Mouse (Mus musculus) lung, embryonic 14.5 days (tissue): Measurements from ENCODE around the gene Igfbp7. TPM values are rescaled to one million over a fixed set of nuclear protein-coding genes. Genes with fewer than 3 reads are reported as not detected.
A peak's percentile ranks its signal among the peaks of the same experiment; 100 is the strongest.

Experiments
- ATAC-seq: fragments of 200-750 bp; cut with Nextera tagmentation; 2 replicates; pipeline ENCODE4 v1.8.0; 2017; ENCODE audit warnings: mild to moderate bottlenecking, moderate TSS enrichment, moderate library complexity; ENCODE audit not compliant: insufficient read depth
- DNase-seq: peaks from one replicate; pipeline ENCODE4 v3.0.0-alpha.2; 2015
- H3K27ac ChIP-seq: fragments of 300-500 bp; sonication (generic); 2 replicates; pipeline ENCODE4 v1.5.1; 2014; ENCODE audit warnings: low read depth, mild to moderate bottlenecking, moderate library complexity
- H3K27me3 ChIP-seq: fragments of 300-500 bp; sonication (generic); 2 replicates; pipeline ENCODE4 v1.6.1; 2014; ENCODE audit warnings: low read length, control low read depth; ENCODE audit not compliant: insufficient read depth
- H3K36me3 ChIP-seq: fragments of 300-500 bp; sonication (generic); 2 replicates; pipeline ENCODE4 v1.6.1; 2014; ENCODE audit warnings: control low read depth; ENCODE audit not compliant: insufficient read depth
- H3K4me1 ChIP-seq: fragments of 300-500 bp; sonication (generic); 2 replicates; pipeline ENCODE4 v1.6.1; 2014; ENCODE audit warnings: antibody characterized with exemption, control low read depth; ENCODE audit not compliant: insufficient read depth
- H3K4me2 ChIP-seq: fragments of 300-500 bp; sonication (generic); 2 replicates; pipeline ENCODE4 v1.6.1; 2014; ENCODE audit warnings: mild to moderate bottlenecking
- H3K4me3 ChIP-seq: fragments of 300-500 bp; sonication (generic); 2 replicates; pipeline ENCODE4 v1.5.1; 2014; ENCODE audit warnings: low read depth, low read length
- H3K9ac ChIP-seq: fragments of 300-500 bp; sonication (generic); 2 replicates; pipeline ENCODE4 v1.6.1; 2014
- H3K9me3 ChIP-seq: fragments of 300-500 bp; sonication (generic); 2 replicates; pipeline ENCODE4 v1.6.1; 2016; ENCODE audit warnings: low read depth, low read length, control low read depth
- CTCF ChIP-seq: IDR thresholded peaks from 2 replicates; pipeline ENCODE4 v1.5.1; 2016; ENCODE audit warnings: antibody characterized with exemption, low read depth
- WGBS: fragments of 180-500 bp; shearing (Covaris S2); extraction: QIAGEN DNeasy Blood & Tissue Kit; methylation state at CpG from one replicate; pipeline ENCODE4 v1.1.7; 2014; 5-methylcytosine and 5-hydroxymethylcytosine counted together
- polyA plus RNA-seq: library from polyadenylated mRNA; unstranded; fragments of >200 nt; fragmentation: Nextera tagmentation; extraction: Ambion mirVana; gene quantifications from 2 replicates; pipeline ENCODE4 v1.2.1, GENCODE M21; 2014

Igfbp7 gene
- polyA plus RNA-seq, 1 experiment from 2014 or later, result 35.1 TPM

GRCm38 (mm10) chr5:77349971-77350658, 57.7 kb downstream of the Igfbp7 start:
- H3K9me3 ChIP-seq, result no peaks in the 10 kb centered on the region
- no peak overlapping the region for H3K4me2 ChIP-seq
- H3K4me1 ChIP-seq, result no peaks in the 10 kb centered on the region
- ATAC-seq (no peak), DNase-seq (no peak)
- H3K36me3 ChIP-seq, result peaks cover 52% of the 10 kb centered on the region
- TF ChIP-seq CTCF, result no peak
- WGBS, result 89% methylated on average over 15 of the region's 15 CpGs
- H3K27me3 ChIP-seq, result no peaks in the 10 kb centered on the region
- H3K27ac ChIP-seq, result no peak overlapping the region
- no peak overlapping the region for H3K4me3 ChIP-seq
- no peak overlapping the region for H3K9ac ChIP-seq

GRCm38 (mm10) chr5:77348901-77349300, 58.9 kb downstream of the Igfbp7 start:
- Histone ChIP-seq H3K27me3 (no peaks in the 10 kb centered on the region), H3K4me1 (no peaks in the 10 kb centered on the region), H3K9ac (no peak overlapping the region), H3K36me3 (peaks cover 64% of the 10 kb centered on the region), H3K4me2 (no peak overlapping the region), H3K9me3 (no peaks in the 10 kb centered on the region), H3K4me3 (no peak overlapping the region), H3K27ac (no peak overlapping the region)
- no peak for ATAC-seq
- DNase-seq, result no peak
- 92% methylated on average over 8 of the region's 8 CpGs for WGBS
- no peak for TF ChIP-seq CTCF

- 82% methylated on average over 4 of the region's 4 CpGs for WGBS
Measured at GRCm38 (mm10) chr5:77340033-77340432, 67.8 kb downstream of the Igfbp7 start.

GRCm38 (mm10) chr5:77330154-77330553, 77.7 kb downstream of the Igfbp7 start:
- Histone ChIP-seq H3K27me3 (no peaks in the 10 kb centered on the region), H3K9me3 (no peaks in the 10 kb centered on the region), H3K4me2 (no peak overlapping the region), H3K9ac (no peak overlapping the region), H3K27ac (no peak overlapping the region), H3K4me1 (no peaks in the 10 kb centered on the region), H3K4me3 (no peak overlapping the region), H3K36me3 (peaks cover 86% of the 10 kb centered on the region)
- 0 out of 2 replicates have a peak, but pooled peaks have one; percentile 12 for TF ChIP-seq CTCF
- DNase-seq, result no peak
- WGBS, result 69% methylated on average over 5 of the region's 5 CpGs
- no peak for ATAC-seq

More at GRCm38 (mm10) chr5:77340033-77340432, 67.8 kb downstream of the Igfbp7 start:
- no peaks in the 10 kb centered on the region for H3K27me3 ChIP-seq
- no peaks in the 10 kb centered on the region for H3K4me1 ChIP-seq
- DNase-seq (no peak), ATAC-seq (no peak)
- H3K36me3 ChIP-seq, result peaks cover 98% of the 10 kb centered on the region
- no peak overlapping the region for H3K27ac ChIP-seq
- H3K9me3 ChIP-seq, result no peaks in the 10 kb centered on the region
- no peak overlapping the region for H3K9ac ChIP-seq
- no peak overlapping the region for H3K4me2 ChIP-seq
- no peak for TF ChIP-seq CTCF
- H3K4me3 ChIP-seq, result no peak overlapping the region

DNA sequence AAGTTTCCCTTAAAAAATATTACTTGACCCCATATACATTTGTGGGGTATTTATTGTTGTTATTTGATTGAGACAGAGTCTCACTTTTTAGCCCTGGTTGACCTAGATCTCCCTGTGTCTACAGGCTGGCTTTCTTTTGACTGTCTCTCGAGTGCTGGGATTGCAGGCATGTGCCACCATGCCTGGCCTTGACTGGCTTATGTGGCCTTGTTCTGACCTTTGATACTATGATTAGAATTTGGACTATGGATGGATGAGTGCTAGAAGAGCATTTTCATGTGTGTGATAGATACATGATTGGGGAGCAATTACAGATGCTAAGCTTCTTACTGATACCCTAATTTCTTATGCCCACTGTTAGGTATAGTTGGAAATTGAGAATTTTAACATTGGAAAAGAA, 82.9 kb downstream of the Igfbp7 start:
- H3K9me3 ChIP-seq, result no peaks in the 10 kb centered on the region
- no peak for ATAC-seq
- WGBS, result 88% methylated on average over 1 of the region's 1 CpGs
- no peaks in the 10 kb centered on the region for H3K4me1 ChIP-seq
- no peak overlapping the region for H3K4me3 ChIP-seq
- DNase-seq, result no peak
- no peaks in the 10 kb centered on the region for H3K27me3 ChIP-seq
- H3K36me3 ChIP-seq, result peaks cover 91% of the 10 kb centered on the region
- H3K27ac ChIP-seq, result no peak overlapping the region
- TF ChIP-seq CTCF, result no peak
- H3K9ac ChIP-seq, result no peak overlapping the region
- no peak overlapping the region for H3K4me2 ChIP-seq

DNA sequence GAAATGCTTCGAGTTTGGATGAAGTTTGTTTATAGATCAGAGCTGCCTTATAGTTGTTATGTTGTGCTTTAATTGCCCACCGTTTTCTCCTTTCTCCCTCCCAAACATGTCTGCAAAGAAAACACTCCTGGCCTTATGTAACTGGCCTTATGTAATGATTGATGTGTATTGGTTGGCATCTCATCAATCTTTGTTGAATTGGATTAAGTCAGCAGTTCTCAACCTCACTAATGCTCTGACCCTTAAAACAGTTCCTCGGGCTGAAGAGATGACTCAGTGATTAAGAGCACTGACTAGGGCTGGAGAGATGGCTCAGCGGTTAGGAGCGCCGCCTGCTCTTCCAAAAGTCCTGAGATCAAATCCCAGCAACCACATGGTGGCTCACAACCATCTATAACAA, 92.9 kb downstream of the Igfbp7 start:
- no peak overlapping the region for H3K27ac ChIP-seq
- H3K27me3 ChIP-seq, result no peaks in the 10 kb centered on the region
- peaks cover 3% of the 10 kb centered on the region; the same call in 1 of the 2 replicates for H3K4me1 ChIP-seq
- no peak for DNase-seq
- WGBS, result 67% methylated on average over 6 of the region's 6 CpGs
- TF ChIP-seq CTCF, result no peak
- H3K4me3 ChIP-seq, result no peak overlapping the region
- peaks cover 61% of the 10 kb centered on the region for H3K36me3 ChIP-seq
- no peak for ATAC-seq
- no peaks in the 10 kb centered on the region for H3K9me3 ChIP-seq
- no peak overlapping the region for H3K4me2 ChIP-seq
- no peak overlapping the region for H3K9ac ChIP-seq

- no peak overlapping the region for H3K4me2 ChIP-seq
- no peaks in the 10 kb centered on the region for H3K27me3 ChIP-seq
- no peaks in the 10 kb centered on the region for H3K9me3 ChIP-seq
- no peak overlapping the region for H3K27ac ChIP-seq
- H3K36me3 ChIP-seq, result peaks cover 55% of the 10 kb centered on the region
- no peak overlapping the region for H3K4me3 ChIP-seq
- H3K4me1 ChIP-seq, result peaks cover 3% of the 10 kb centered on the region; the same call in 1 of the 2 replicates
- no peak overlapping the region for H3K9ac ChIP-seq
- ATAC-seq, result no peak
- no peak for TF ChIP-seq CTCF
- WGBS, result 88% methylated on average over 4 of the region's 4 CpGs
- DNase-seq, result no peak
Measured at GRCm38 (mm10) chr5:77314206-77314605, 93.6 kb downstream of the Igfbp7 start.
